Mouse (Mus musculus): ENCODE measurements around the gene Mrtfb. TPM values are rescaled to one million over a fixed set of nuclear protein-coding genes. Genes with fewer than 3 reads are reported as not detected.

Mrtfb gene
- polyA plus RNA-seq, 1 experiment from 2014 or later = 22.6 TPM

DNA sequence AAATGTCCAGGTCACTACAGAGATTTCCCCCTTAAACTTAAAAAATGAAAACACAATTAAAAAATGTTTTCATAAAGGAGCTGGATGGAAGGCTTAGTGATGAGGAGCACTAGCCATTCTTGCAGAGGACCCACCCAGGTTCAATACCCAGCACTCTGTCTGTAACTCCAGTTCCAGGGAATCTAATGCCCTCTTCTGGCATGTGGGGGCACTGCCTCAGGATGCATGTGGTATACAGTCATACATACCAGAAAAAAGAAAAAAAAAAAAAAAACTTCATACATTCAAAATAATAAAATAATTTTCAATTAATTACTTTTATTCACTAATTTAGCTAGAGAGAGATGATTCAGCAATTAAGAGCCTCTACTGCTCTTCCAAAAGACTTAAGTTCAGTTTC lies 95.0 kb downstream of the Mrtfb start:
- H3K4me1 ChIP-seq (ENCODE audit: control insufficient read depth, insufficient read depth, low read length) = no peaks in the 10 kb centered on the region
- ATAC-seq (ENCODE audit: insufficient read depth, low FRiP score, low TSS enrichment) (no peak), DNase-seq (ENCODE audit: low spot score) (no peak)
- no peaks in the 10 kb centered on the region for H3K27me3 ChIP-seq (ENCODE audit: control insufficient read depth, insufficient read depth, low read length)
- H3K4me2 ChIP-seq (ENCODE audit: low read depth) = no peak overlapping the region
- H3K27ac ChIP-seq (ENCODE audit: low read depth, low read length) = no peak overlapping the region
- H3K9me3 ChIP-seq (ENCODE audit: control insufficient read depth, low read length) = no peaks in the 10 kb centered on the region
- no peak overlapping the region for H3K9ac ChIP-seq (ENCODE audit: low read length)
- H3K36me3 ChIP-seq (ENCODE audit: control insufficient read depth, insufficient read depth, low read length) = no peaks in the 10 kb centered on the region
- no peak overlapping the region for H3K4me3 ChIP-seq (ENCODE audit: low read depth, low read length)

DNA sequence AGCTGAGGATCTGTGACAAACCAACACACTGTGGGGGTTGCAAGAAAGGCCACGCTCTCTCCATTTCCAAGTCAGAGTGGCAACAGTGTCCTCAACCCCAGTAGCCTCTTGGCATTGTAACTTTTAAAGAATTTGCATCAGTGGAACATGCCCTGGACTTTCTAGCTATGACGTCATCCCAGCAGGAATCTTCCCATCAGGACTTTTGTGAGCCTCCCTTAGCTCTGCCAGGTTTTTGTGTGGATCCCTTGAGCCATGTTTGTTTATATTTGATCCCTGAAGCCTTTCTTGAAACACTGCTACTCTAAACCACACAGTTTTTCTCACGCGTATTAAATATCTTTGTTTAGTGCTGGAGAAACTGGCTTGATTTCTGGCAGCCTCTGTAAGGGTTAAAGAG lies 97.6 kb downstream of the Mrtfb start:
- H3K36me3 ChIP-seq (ENCODE audit: control insufficient read depth, insufficient read depth, low read length) = no peaks in the 10 kb centered on the region
- no peak for DNase-seq (ENCODE audit: low spot score)

DNA sequence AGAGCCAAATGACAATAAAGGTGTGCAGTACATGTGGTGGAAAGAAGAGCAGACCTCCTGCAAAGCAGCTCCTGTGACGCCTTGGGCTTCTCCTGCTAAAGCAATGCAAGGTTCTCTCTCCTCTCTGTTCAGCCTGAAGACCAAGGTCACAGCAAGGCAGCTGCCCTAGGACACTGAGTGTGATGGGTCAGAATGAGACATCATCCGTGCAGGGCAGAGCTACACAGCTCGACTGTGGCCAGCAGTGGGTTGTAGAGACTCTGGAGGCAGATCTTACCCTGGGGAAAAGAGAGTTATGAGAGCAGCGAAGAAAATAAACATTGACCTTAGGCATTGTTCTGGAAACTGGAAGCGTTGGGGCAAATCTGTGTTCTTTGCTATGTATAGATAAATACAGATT lies 98.2 kb downstream of the Mrtfb start:
- H3K4me3 ChIP-seq (ENCODE audit: low read depth, low read length) = no peak overlapping the region
- H3K27me3 ChIP-seq (ENCODE audit: control insufficient read depth, insufficient read depth, low read length) = no peaks in the 10 kb centered on the region
- WGBS = 75% methylated on average over 5 of the region's 5 CpGs
- H3K36me3 ChIP-seq (ENCODE audit: control insufficient read depth, insufficient read depth, low read length) = no peaks in the 10 kb centered on the region
- no peak for DNase-seq (ENCODE audit: low spot score)
- no peak for ATAC-seq (ENCODE audit: insufficient read depth, low FRiP score, low TSS enrichment)
- H3K9ac ChIP-seq (ENCODE audit: low read length) = no peak overlapping the region
- no peak overlapping the region for H3K27ac ChIP-seq (ENCODE audit: low read depth, low read length)
- no peak overlapping the region for H3K4me2 ChIP-seq (ENCODE audit: low read depth)
- H3K4me1 ChIP-seq (ENCODE audit: control insufficient read depth, insufficient read depth, low read length) = no peaks in the 10 kb centered on the region
- H3K9me3 ChIP-seq (ENCODE audit: control insufficient read depth, low read length) = no peaks in the 10 kb centered on the region

More for the DNA sequence above, 97.6 kb downstream of the Mrtfb start:
- Histone ChIP-seq H3K27ac (ENCODE audit: low read depth, low read length) (no peak overlapping the region), H3K9me3 (ENCODE audit: control insufficient read depth, low read length) (no peaks in the 10 kb centered on the region), H3K4me2 (ENCODE audit: low read depth) (no peak overlapping the region), H3K27me3 (ENCODE audit: control insufficient read depth, insufficient read depth, low read length) (no peaks in the 10 kb centered on the region), H3K4me3 (ENCODE audit: low read depth, low read length) (no peak overlapping the region), H3K4me1 (ENCODE audit: control insufficient read depth, insufficient read depth, low read length) (no peaks in the 10 kb centered on the region), H3K9ac (ENCODE audit: low read length) (no peak overlapping the region)
- ATAC-seq (ENCODE audit: insufficient read depth, low FRiP score, low TSS enrichment) = no peak
- WGBS = 73% methylated on average over 4 of the region's 4 CpGs

GRCm38 (mm10) chr16:13357806-13358679 lies 101.8 kb downstream of the Mrtfb start:
- WGBS = 24% methylated on average over 15 of the region's 15 CpGs
- Histone ChIP-seq H3K9ac (ENCODE audit: low read length) (no peak overlapping the region), H3K36me3 (ENCODE audit: control insufficient read depth, insufficient read depth, low read length) (no peaks in the 10 kb centered on the region), H3K9me3 (ENCODE audit: control insufficient read depth, low read length) (no peaks in the 10 kb centered on the region), H3K4me2 (ENCODE audit: low read depth) (peak overlapping the region; percentile 5), H3K4me3 (ENCODE audit: low read depth, low read length) (no peak overlapping the region), H3K27me3 (ENCODE audit: control insufficient read depth, insufficient read depth, low read length) (no peaks in the 10 kb centered on the region), H3K27ac (ENCODE audit: low read depth, low read length) (no peak overlapping the region), H3K4me1 (ENCODE audit: control insufficient read depth, insufficient read depth, low read length) (no peaks in the 10 kb centered on the region)
- ATAC-seq (ENCODE audit: insufficient read depth, low FRiP score, low TSS enrichment) (peak; percentile 58), DNase-seq (ENCODE audit: low spot score) (peak; percentile 62)

GRCm38 (mm10) chr16:13358741-13359140 lies 102.5 kb downstream of the Mrtfb start:
- no peak for ATAC-seq (ENCODE audit: insufficient read depth, low FRiP score, low TSS enrichment)
- DNase-seq (ENCODE audit: low spot score) = no peak
- H3K4me3 ChIP-seq (ENCODE audit: low read depth, low read length) = no peak overlapping the region
- H3K27ac ChIP-seq (ENCODE audit: low read depth, low read length) = no peak overlapping the region
- no peak overlapping the region for H3K9ac ChIP-seq (ENCODE audit: low read length)
- H3K4me1 ChIP-seq (ENCODE audit: control insufficient read depth, insufficient read depth, low read length) = no peaks in the 10 kb centered on the region
- H3K4me2 ChIP-seq (ENCODE audit: low read depth) = no peak overlapping the region
- no peaks in the 10 kb centered on the region for H3K36me3 ChIP-seq (ENCODE audit: control insufficient read depth, insufficient read depth, low read length)
- H3K9me3 ChIP-seq (ENCODE audit: control insufficient read depth, low read length) = no peaks in the 10 kb centered on the region
- H3K27me3 ChIP-seq (ENCODE audit: control insufficient read depth, insufficient read depth, low read length) = no peaks in the 10 kb centered on the region

DNA sequence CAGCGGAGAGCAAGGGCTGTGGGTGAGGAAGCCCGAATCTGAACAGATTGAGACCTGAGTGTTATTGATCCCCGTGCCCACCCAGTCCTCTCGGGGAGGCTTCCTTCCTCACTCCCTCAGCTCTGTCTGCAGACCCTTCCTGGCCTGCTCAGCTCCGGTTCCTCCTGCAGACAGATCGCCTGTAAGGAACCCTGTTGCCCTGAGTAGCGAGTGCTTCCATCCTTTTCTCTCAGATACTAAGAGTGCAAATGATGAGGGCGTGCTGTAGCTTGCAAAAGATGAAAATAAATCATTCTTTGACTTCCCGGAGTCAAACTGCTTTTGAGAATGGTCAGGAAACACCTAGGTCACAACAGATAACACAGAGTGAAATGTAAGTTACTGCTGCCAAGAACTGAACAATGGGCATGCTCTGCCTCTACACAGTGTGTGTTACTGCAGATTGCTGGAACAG lies 103.2 kb downstream of the Mrtfb start:
- Histone ChIP-seq H3K27me3 (ENCODE audit: control insufficient read depth, insufficient read depth, low read length) (no peaks in the 10 kb centered on the region), H3K9ac (ENCODE audit: low read length) (no peak overlapping the region; the same call in 1 of the 2 replicates), H3K9me3 (ENCODE audit: control insufficient read depth, low read length) (no peaks in the 10 kb centered on the region), H3K4me2 (ENCODE audit: low read depth) (no peak overlapping the region), H3K4me1 (ENCODE audit: control insufficient read depth, insufficient read depth, low read length) (no peaks in the 10 kb centered on the region), H3K36me3 (ENCODE audit: control insufficient read depth, insufficient read depth, low read length) (no peaks in the 10 kb centered on the region), H3K27ac (ENCODE audit: low read depth, low read length) (no peak overlapping the region), H3K4me3 (ENCODE audit: low read depth, low read length) (no peak overlapping the region)
- ATAC-seq (ENCODE audit: insufficient read depth, low FRiP score, low TSS enrichment) = no peak
- DNase-seq (ENCODE audit: low spot score) = no peak
- WGBS = 66% methylated on average over 9 of the region's 9 CpGs

- Histone ChIP-seq H3K9me3 (ENCODE audit: control insufficient read depth, low read length) (no peaks in the 10 kb centered on the region), H3K4me2 (ENCODE audit: low read depth) (no peak overlapping the region), H3K4me1 (ENCODE audit: control insufficient read depth, insufficient read depth, low read length) (no peaks in the 10 kb centered on the region), H3K36me3 (ENCODE audit: control insufficient read depth, insufficient read depth, low read length) (no peaks in the 10 kb centered on the region), H3K9ac (ENCODE audit: low read length) (no peak overlapping the region), H3K27me3 (ENCODE audit: control insufficient read depth, insufficient read depth, low read length) (no peaks in the 10 kb centered on the region), H3K4me3 (ENCODE audit: low read depth, low read length) (no peak overlapping the region), H3K27ac (ENCODE audit: low read depth, low read length) (no peak overlapping the region)
- no peak for DNase-seq (ENCODE audit: low spot score)
- ATAC-seq (ENCODE audit: insufficient read depth, low FRiP score, low TSS enrichment) = no peak
Observed at GRCm38 (mm10) chr16:13360208-13360607, 103.9 kb downstream of the Mrtfb start.

- H3K4me1 ChIP-seq (ENCODE audit: control insufficient read depth, insufficient read depth, low read length) = no peaks in the 10 kb centered on the region
- H3K27ac ChIP-seq (ENCODE audit: low read depth, low read length) = no peak overlapping the region
- 90% methylated on average over 5 of the region's 5 CpGs for WGBS
- H3K27me3 ChIP-seq (ENCODE audit: control insufficient read depth, insufficient read depth, low read length) = no peaks in the 10 kb centered on the region
- H3K4me2 ChIP-seq (ENCODE audit: low read depth) = no peak overlapping the region
- no peaks in the 10 kb centered on the region for H3K36me3 ChIP-seq (ENCODE audit: control insufficient read depth, insufficient read depth, low read length)
- H3K4me3 ChIP-seq (ENCODE audit: low read depth, low read length) = no peak overlapping the region
- no peaks in the 10 kb centered on the region for H3K9me3 ChIP-seq (ENCODE audit: control insufficient read depth, low read length)
- no peak overlapping the region for H3K9ac ChIP-seq (ENCODE audit: low read length)
- DNase-seq (ENCODE audit: low spot score) (no peak), ATAC-seq (ENCODE audit: insufficient read depth, low FRiP score, low TSS enrichment) (no peak)
Observed at GRCm38 (mm10) chr16:13360835-13361234, 104.6 kb downstream of the Mrtfb start.

GRCm38 (mm10) chr16:13363141-13363540 lies 106.9 kb downstream of the Mrtfb start:
- no peak overlapping the region for H3K4me3 ChIP-seq (ENCODE audit: low read depth, low read length)
- H3K9ac ChIP-seq (ENCODE audit: low read length) = no peak overlapping the region
- no peaks in the 10 kb centered on the region for H3K27me3 ChIP-seq (ENCODE audit: control insufficient read depth, insufficient read depth, low read length)
- H3K36me3 ChIP-seq (ENCODE audit: control insufficient read depth, insufficient read depth, low read length) = no peaks in the 10 kb centered on the region
- no peak overlapping the region for H3K27ac ChIP-seq (ENCODE audit: low read depth, low read length)
- WGBS = 83% methylated on average over 5 of the region's 5 CpGs
- DNase-seq (ENCODE audit: low spot score) (no peak), ATAC-seq (ENCODE audit: insufficient read depth, low FRiP score, low TSS enrichment) (no peak)
- H3K4me2 ChIP-seq (ENCODE audit: low read depth) = no peak overlapping the region
- H3K4me1 ChIP-seq (ENCODE audit: control insufficient read depth, insufficient read depth, low read length) = no peaks in the 10 kb centered on the region; the same call in 1 of the 2 replicates
- no peaks in the 10 kb centered on the region for H3K9me3 ChIP-seq (ENCODE audit: control insufficient read depth, low read length)

All from neural tube, embryonic 11.5 days (tissue).